Mouse (Mus musculus): ENCODE data around the gene Catsperd. TPM values are rescaled to one million over a fixed set of nuclear protein-coding genes. Genes with fewer than 3 reads are reported as not detected.
"Not testable (repeated sequence)": the region's sequence is repeated elsewhere in the genome, so short reads cannot be mapped to it uniquely, and the experiment has no call there.

Gene Catsperd
- polyA plus RNA-seq, 1 experiment = 0.97 TPM

GRCm38 (mm10) chr17:56607521-56608062 lies 20.4 kb upstream of the Catsperd start:
- Histone ChIP-seq H3K27me3 (replicated peaks; ENCODE audit: control insufficient read depth, insufficient read depth, low read length) (no peaks in the 10 kb centered on the region), H3K27ac (ENCODE audit: insufficient read depth, low read depth, low read length) (no peak overlapping the region), H3K4me3 (ENCODE audit: insufficient read depth, low read depth, low read length) (no peak overlapping the region), H3K4me1 (ENCODE audit: control insufficient read depth, insufficient read depth, low read length) (0 out of 2 replicates have a peak, but pooled peaks cover 10% of the 10 kb centered on the region), H3K36me3 (ENCODE audit: control insufficient read depth, insufficient read depth, low read length) (peaks cover 1% of the 10 kb centered on the region; the same call in 1 of the 2 replicates)
- DNase-seq = no peak
- WGBS = 66% methylated on average over 3 of the region's 3 CpGs
- TF ChIP-seq POLR2A (IDR thresholded peaks at IDR 0.05; ENCODE audit: low read depth, low read length) (no peak), CTCF (conservative IDR thresholded peaks at IDR 0.05; ENCODE audit: insufficient read depth, insufficient read length, low read depth, low read length) (no peak)

- Histone ChIP-seq H3K27me3 (replicated peaks; ENCODE audit: control insufficient read depth, insufficient read depth, low read length) (no peaks in the 10 kb centered on the region), H3K27ac (ENCODE audit: insufficient read depth, low read depth, low read length) (no peak overlapping the region), H3K4me3 (ENCODE audit: insufficient read depth, low read depth, low read length) (peak overlapping the region; percentile 94), H3K4me1 (ENCODE audit: control insufficient read depth, insufficient read depth, low read length) (0 out of 2 replicates have a peak, but pooled peaks cover 10% of the 10 kb centered on the region), H3K36me3 (ENCODE audit: control insufficient read depth, insufficient read depth, low read length) (peaks cover 1% of the 10 kb centered on the region; the same call in 1 of the 2 replicates)
- no peak for DNase-seq
- TF ChIP-seq CTCF (conservative IDR thresholded peaks at IDR 0.05; ENCODE audit: insufficient read depth, insufficient read length, low read depth, low read length) (no peak), POLR2A (IDR thresholded peaks at IDR 0.05; ENCODE audit: low read depth, low read length) (no peak)
- 22% methylated on average over 5 of the region's 5 CpGs for WGBS
Measured at GRCm38 (mm10) chr17:56608699-56609098, 19.2 kb upstream of the Catsperd start.

- H3K36me3 ChIP-seq (ENCODE audit: control insufficient read depth, insufficient read depth, low read length) = peaks cover 1% of the 10 kb centered on the region; the same call in 1 of the 2 replicates
- H3K4me3 ChIP-seq (ENCODE audit: insufficient read depth, low read depth, low read length) = peak within 1 kb of the TSS; percentile 94
- under 1% methylated on average over 44 of the region's 44 CpGs for WGBS
- peak; percentile 99 for DNase-seq
- H3K4me1 ChIP-seq (ENCODE audit: control insufficient read depth, insufficient read depth, low read length) = peaks cover 15% of the 10 kb centered on the region; the same call in 1 of the 2 replicates
- peak within 1 kb of the TSS; percentile 93 for H3K27ac ChIP-seq (ENCODE audit: insufficient read depth, low read depth, low read length)
- peak; percentile 74 for TF ChIP-seq POLR2A (IDR thresholded peaks at IDR 0.05; ENCODE audit: low read depth, low read length)
- peak; percentile 54 for TF ChIP-seq CTCF (conservative IDR thresholded peaks at IDR 0.05; ENCODE audit: insufficient read depth, insufficient read length, low read depth, low read length)
- no peaks in the 10 kb centered on the region for H3K27me3 ChIP-seq (replicated peaks; ENCODE audit: control insufficient read depth, insufficient read depth, low read length)
Measured at GRCm38 (mm10) chr17:56609452-56610171, 18.3 kb upstream of the Catsperd start, which contains the start of gene 2410015M20Rik. 2410015M20Rik (minus strand) TSS chr17:56609771.

- Histone ChIP-seq H3K4me1 (ENCODE audit: control insufficient read depth, insufficient read depth, low read length) (peaks cover 15% of the 10 kb centered on the region; the same call in 1 of the 2 replicates), H3K36me3 (ENCODE audit: control insufficient read depth, insufficient read depth, low read length) (peaks cover 1% of the 10 kb centered on the region; the same call in 1 of the 2 replicates), H3K27me3 (replicated peaks; ENCODE audit: control insufficient read depth, insufficient read depth, low read length) (no peaks in the 10 kb centered on the region), H3K27ac (ENCODE audit: insufficient read depth, low read depth, low read length) (no peak overlapping the region), H3K4me3 (ENCODE audit: insufficient read depth, low read depth, low read length) (no peak overlapping the region)
- 70% methylated on average over 2 of the region's 2 CpGs for WGBS
- DNase-seq = no peak
- no peak for TF ChIP-seq CTCF (conservative IDR thresholded peaks at IDR 0.05; ENCODE audit: insufficient read depth, insufficient read length, low read depth, low read length)
- no peak for TF ChIP-seq POLR2A (IDR thresholded peaks at IDR 0.05; ENCODE audit: low read depth, low read length)
Measured at GRCm38 (mm10) chr17:56611323-56611722, 16.6 kb upstream of the Catsperd start.

GRCm38 (mm10) chr17:56611861-56612564 lies 15.9 kb upstream of the Catsperd start:
- H3K4me3 ChIP-seq (ENCODE audit: insufficient read depth, low read depth, low read length) = no peak overlapping the region
- peaks cover 15% of the 10 kb centered on the region; the same call in 1 of the 2 replicates for H3K4me1 ChIP-seq (ENCODE audit: control insufficient read depth, insufficient read depth, low read length)
- no peak for TF ChIP-seq CTCF (conservative IDR thresholded peaks at IDR 0.05; ENCODE audit: insufficient read depth, insufficient read length, low read depth, low read length)
- no peak for TF ChIP-seq POLR2A (IDR thresholded peaks at IDR 0.05; ENCODE audit: low read depth, low read length)
- peak; percentile 50 for DNase-seq
- no peaks in the 10 kb centered on the region for H3K36me3 ChIP-seq (ENCODE audit: control insufficient read depth, insufficient read depth, low read length)
- H3K27ac ChIP-seq (ENCODE audit: insufficient read depth, low read depth, low read length) = no peak overlapping the region
- WGBS = 26% methylated on average over 14 of the region's 14 CpGs
- H3K27me3 ChIP-seq (replicated peaks; ENCODE audit: control insufficient read depth, insufficient read depth, low read length) = no peaks in the 10 kb centered on the region

GRCm38 (mm10) chr17:56612565-56612939 lies 15.4 kb upstream of the Catsperd start:
- H3K27me3 ChIP-seq (replicated peaks; ENCODE audit: control insufficient read depth, insufficient read depth, low read length); DNase-seq; H3K36me3 ChIP-seq (ENCODE audit: control insufficient read depth, insufficient read depth, low read length); H3K27ac ChIP-seq (ENCODE audit: insufficient read depth, low read depth, low read length); H3K4me3 ChIP-seq (ENCODE audit: insufficient read depth, low read depth, low read length): not testable (repeated sequence)
- 83% methylated on average over 10 of the region's 10 CpGs for WGBS
- H3K4me1 ChIP-seq (ENCODE audit: control insufficient read depth, insufficient read depth, low read length) = peaks cover 15% of the 10 kb centered on the region; the same call in 1 of the 2 replicates

Data from kidney, adult 2 months (tissue).